Mouse (Mus musculus): ENCODE measurements at regions not wholly inside any gene's neighbourhood (a gene's known extent, or its start where the extent isn't known, plus 50 kb on each side); places are given as distances from the start of the nearest gene placed in this dataset.
A peak's percentile ranks its signal among the peaks of the same experiment; 100 is the strongest.

- DNase-seq: no peak
These were observed 165.3 kb upstream of the Lrrc3b start for GRCm38 (mm10) chr14:15603954-15604523.

- DNase-seq: no peak
These were observed 171.4 kb upstream of the Lrrc3b start for GRCm38 (mm10) chr14:15610166-15610565.

GRCm38 (mm10) chr14:15634581-15634980 is 195.8 kb upstream of the Lrrc3b start:
- DNase-seq: no peak

GRCm38 (mm10) chr14:15637681-15638080 is 198.9 kb upstream of the Lrrc3b start:
- no peak for DNase-seq

- no peak for DNase-seq
These were observed 200.1 kb upstream of the Lrrc3b start for GRCm38 (mm10) chr14:15638869-15639268.

- DNase-seq: no peak
These were observed 222.1 kb upstream of the Lrrc3b start for GRCm38 (mm10) chr14:15660886-15661285.

GRCm38 (mm10) chr14:15672292-15672691 is 233.5 kb upstream of the Lrrc3b start:
- no peak for DNase-seq

GRCm38 (mm10) chr14:15677218-15677617 is 238.4 kb upstream of the Lrrc3b start:
- no peak for DNase-seq

- DNase-seq: no peak
These were observed 240.7 kb upstream of the Lrrc3b start for GRCm38 (mm10) chr14:15679456-15679855.

- no peak for DNase-seq
These were observed 259.2 kb upstream of the Lrrc3b start for GRCm38 (mm10) chr14:15698001-15698400.

- no peak for DNase-seq
These were observed 259.8 kb upstream of the Lrrc3b start for GRCm38 (mm10) chr14:15698607-15699006.

- DNase-seq: no peak
These were observed 283.3 kb upstream of the Lrrc3b start for GRCm38 (mm10) chr14:15722135-15722534.

GRCm38 (mm10) chr14:15746629-15747238 is 307.9 kb upstream of the Lrrc3b start:
- no peak for DNase-seq

- no peak for DNase-seq
These were observed 331.2 kb upstream of the Lrrc3b start for GRCm38 (mm10) chr14:15769846-15770448.

- DNase-seq: no peak
These were observed 345.9 kb upstream of the Lrrc3b start for GRCm38 (mm10) chr14:15784727-15785126.

GRCm38 (mm10) chr14:15785230-15785629 is 346.4 kb upstream of the Lrrc3b start:
- peak; percentile 15 for DNase-seq

GRCm38 (mm10) chr14:15795698-15796097 is 356.9 kb upstream of the Lrrc3b start:
- DNase-seq: no peak

- no peak for DNase-seq
These were observed 358.2 kb upstream of the Lrrc3b start for GRCm38 (mm10) chr14:15797019-15797418.

- DNase-seq: no peak
These were observed 362.8 kb upstream of the Lrrc3b start for GRCm38 (mm10) chr14:15801477-15802099.

- no peak for DNase-seq
These were observed 370.3 kb upstream of the Lrrc3b start for GRCm38 (mm10) chr14:15809083-15809482.

GRCm38 (mm10) chr14:15841390-15842023 is 402.7 kb upstream of the Lrrc3b start:
- no peak for DNase-seq

GRCm38 (mm10) chr14:15842024-15842599 is 403.3 kb upstream of the Lrrc3b start:
- no peak for DNase-seq

GRCm38 (mm10) chr14:15868520-15868919 is 380.6 kb upstream of the Ngly1 start:
- DNase-seq: no peak

Measured in right cerebral cortex, postnatal 14 days (tissue).